ENCODE assay signal across 8 mouse cellular contexts in the genomic region with DNA sequence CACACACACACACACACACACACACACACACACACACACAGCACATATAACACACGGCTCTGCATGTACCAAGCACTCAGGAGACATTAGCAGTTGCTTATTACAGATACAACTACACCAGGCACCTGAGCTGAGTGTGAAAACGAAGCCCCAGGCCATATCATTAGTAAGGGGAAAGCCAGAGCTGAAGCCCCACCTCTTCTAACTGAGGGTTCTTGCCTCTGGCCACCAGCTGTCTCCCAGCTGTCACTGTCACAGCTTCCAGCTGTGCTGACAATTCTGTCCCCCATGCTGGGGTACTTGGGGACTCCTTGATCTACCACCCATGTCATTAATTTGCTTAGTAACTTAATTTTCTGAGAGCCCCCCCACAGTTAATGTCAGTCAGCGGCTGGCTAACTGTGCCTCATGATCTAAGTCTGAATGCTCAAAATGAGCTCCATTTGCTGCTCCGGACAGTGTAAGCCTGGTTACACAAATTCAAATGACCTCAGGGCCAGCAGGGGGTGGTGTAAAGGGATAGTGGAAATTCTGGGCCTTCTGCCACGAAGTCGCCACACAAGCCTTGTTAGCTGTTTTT. TPM values are rescaled to one million over a fixed set of nuclear protein-coding genes. Genes with fewer than 3 reads are reported as not detected.
DNase-seq lines count a peak whose midpoint lies in the region; ATAC-seq and TF ChIP-seq lines count a peak whose summit lies in the region.

No protein-coding gene starts in this region.

- no peak for TF ChIP-seq POLR2A in CH12.LX (IDR thresholded peaks at IDR 0.05; ENCODE audit: low read depth, low read length)
- TF ChIP-seq POLR2A in brain, embryonic 14.5 days (IDR thresholded peaks at IDR 0.05; ENCODE audit: borderline replicate concordance, extremely low read depth, insufficient read depth, insufficient read length, poor library complexity, severe bottlenecking): no peak

- no peak overlapping the region for H3K9ac ChIP-seq in CH12.LX (ENCODE audit: insufficient read depth, low read depth)
- no peak overlapping the region for H3K9ac ChIP-seq in forebrain, embryonic 15.5 days (replicated peaks)
- H3K9ac ChIP-seq in lung, postnatal 0 days (replicated peaks; ENCODE audit: low read depth): no peak overlapping the region

- ATAC-seq in forebrain, embryonic 15.5 days (replicated peaks): peak; percentile 70
- ATAC-seq in lung, postnatal 0 days: peak; percentile 79

- peaks cover 17 to 35% of the 10 kb centered on the region in 2 experiments for H3K4me1 ChIP-seq in CH12.LX (ENCODE audit: control insufficient read depth in 1 of 2, insufficient read depth in 2 of 2)
- peaks cover 9% of the 10 kb centered on the region for H3K4me1 ChIP-seq in forebrain, embryonic 15.5 days
- no peaks in the 10 kb centered on the region for H3K4me1 ChIP-seq in lung, postnatal 0 days (ENCODE audit: insufficient read depth, low read depth, low read length)

- WGBS in forebrain, embryonic 15.5 days: 9% methylated on average over 6 of the region's 6 CpGs
- 16% methylated on average over 6 of the region's 6 CpGs for WGBS in lung, postnatal 0 days

- in situ Hi-C loops in CH12.LX (cut with MboI; ENCODE audit: low pct_ligation_motif_present, low pct_unique_long_range_greater_than_20kb, low sequenced_read_pairs): loop anchor here (5.0 kb wide), 1 partner anchor 242 kb away; no protein-coding TSS in a partner anchor

- H3K9me3 ChIP-seq in CH12.LX (replicated peaks; ENCODE audit: low read length): no peaks in the 10 kb centered on the region
- H3K9me3 ChIP-seq in forebrain, embryonic 15.5 days: no peaks in the 10 kb centered on the region
- no peaks in the 10 kb centered on the region for H3K9me3 ChIP-seq in lung, postnatal 0 days (ENCODE audit: low read length)

- peak; percentile 28 for TF ChIP-seq RAD21 in CH12.LX (IDR thresholded peaks at IDR 0.05; ENCODE audit: low read depth, low read length)

- peak in 1 of 2 experiments; percentile 59; a peak in 2 of 4 replicates for TF ChIP-seq CTCF in CH12.LX (conservative IDR thresholded peaks at IDR 0.05 in 1 of 2, IDR thresholded peaks at IDR 0.05 in 1 of 2; ENCODE audit: low read depth in 2 of 2, low read length in 2 of 2)
- TF ChIP-seq CTCF in brain, embryonic 14.5 days (IDR thresholded peaks at IDR 0.05; ENCODE audit: borderline replicate concordance, extremely low read depth, insufficient read depth, insufficient read length): 0 out of 2 replicates have a peak, but pooled peaks have one; percentile 3
- peak; percentile 64 for TF ChIP-seq CTCF in lung, postnatal 0 days (IDR thresholded peaks at IDR 0.05)

- no peaks in the 10 kb centered on the region for H3K79me2 ChIP-seq in CH12.LX (replicated peaks; ENCODE audit: control insufficient read depth, extremely low read depth, insufficient read depth, poor library complexity, severe bottlenecking)

- H3K27ac ChIP-seq in CH12.LX (ENCODE audit: insufficient read depth, low read depth): no peak overlapping the region
- no peak overlapping the region for H3K27ac ChIP-seq in forebrain, embryonic 15.5 days (replicated peaks)
- H3K27ac ChIP-seq in lung, postnatal 0 days (ENCODE audit: low read length): no peak overlapping the region; the same call in 1 of the 2 replicates

- peak; percentile 61 for DNase-seq in CH12.LX (ENCODE audit: extremely low read depth)
- DNase-seq in brain, embryonic 14.5 days (ENCODE audit: low read depth): peak; percentile 86
- peak; percentile 59 for DNase-seq in kidney, adult 18-20 months
- DNase-seq in lung, postnatal 0 days (ENCODE audit: low spot score): peak; percentile 88
- peak; percentile 28 for DNase-seq in retina, postnatal 7 days (ENCODE audit: low read depth, low spot score)
- DNase-seq in left cerebral cortex, postnatal 36 days (ENCODE audit: low spot score in 2 of 2): no peak
- DNase-seq in layer of hippocampus, adult 9-10 months (ENCODE audit: low spot score): no peak

- H3K4me2 ChIP-seq in CH12.LX (ENCODE audit: insufficient read depth, low read depth, poor library complexity, severe bottlenecking): peak overlapping the region; percentile 41; the same call in 1 of the 2 replicates
- H3K4me2 ChIP-seq in forebrain, embryonic 15.5 days (replicated peaks): no peak overlapping the region
- no peak overlapping the region for H3K4me2 ChIP-seq in lung, postnatal 0 days (replicated peaks; ENCODE audit: low read depth, low read length)

- dilution Hi-C loops in CH12.LX (cut with MboI; ENCODE audit: extremely low pct_ligation_motif_present, extremely low pct_unique_long_range_greater_than_20kb, low sequenced_read_pairs): no loop called here

- no peak overlapping the region for H3K4me3 ChIP-seq in CH12.LX (replicated peaks in 1 of 3; ENCODE audit: low read depth in 2 of 3, low read length in 2 of 3, poor library complexity in 1 of 3)
- H3K4me3 ChIP-seq in forebrain, embryonic 15.5 days: no peak overlapping the region
- H3K4me3 ChIP-seq in lung, postnatal 0 days (ENCODE audit: low read depth, low read length): no peak overlapping the region

- no peaks in the 10 kb centered on the region for H3K36me3 ChIP-seq in CH12.LX (replicated peaks in 1 of 2; ENCODE audit: control insufficient read depth in 1 of 2, insufficient read depth in 1 of 2, low read length in 1 of 2)
- no peaks in the 10 kb centered on the region for H3K36me3 ChIP-seq in forebrain, embryonic 15.5 days
- H3K36me3 ChIP-seq in lung, postnatal 0 days (ENCODE audit: insufficient read depth, low read length): no peaks in the 10 kb centered on the region

- intact Hi-C loops in left cerebral cortex, postnatal 36 days (cut with DNase I): loop anchor here (5.0 to 10.0 kb wide), 4 partner anchors 567 to 1092 kb away; no protein-coding TSS in a partner anchor

- TF ChIP-seq EP300 in CH12.LX (IDR thresholded peaks at IDR 0.05; ENCODE audit: low read length): no peak
- TF ChIP-seq EP300 in lung, postnatal 0 days (IDR thresholded peaks at IDR 0.05): no peak

- no peaks in the 10 kb centered on the region for H3K27me3 ChIP-seq in CH12.LX (replicated peaks)
- no peaks in the 10 kb centered on the region for H3K27me3 ChIP-seq in forebrain, embryonic 15.5 days
- no peaks in the 10 kb centered on the region for H3K27me3 ChIP-seq in lung, postnatal 0 days (replicated peaks; ENCODE audit: insufficient read depth, low read length)

TF ChIP-seq in CH12.LX, 34 proteins besides CTCF, POLR2A, EP300 and RAD21:
- no peak for TF ChIP-seq KAT2A (IDR thresholded peaks at IDR 0.05; ENCODE audit: insufficient replicate concordance, low read length)
- TF ChIP-seq HCFC1 (IDR thresholded peaks at IDR 0.05; ENCODE audit: low read depth, low read length): no peak
- peak; percentile 57 for TF ChIP-seq SMC3 (IDR thresholded peaks at IDR 0.05; ENCODE audit: low read depth, low read length)
- TF ChIP-seq POLR2AphosphoS2 (IDR thresholded peaks at IDR 0.05; ENCODE audit: low read depth, low read length): no peak
- no peak for TF ChIP-seq E2F4 (IDR thresholded peaks at IDR 0.05; ENCODE audit: insufficient replicate concordance, low read depth, low read length)
- no peak for TF ChIP-seq NRF1 (IDR thresholded peaks at IDR 0.05; ENCODE audit: low read depth, low read length)
- TF ChIP-seq UBTF (IDR thresholded peaks at IDR 0.05; ENCODE audit: low read depth, low read length): no peak
- no peak for TF ChIP-seq MEF2A (IDR thresholded peaks at IDR 0.05; ENCODE audit: borderline replicate concordance, low read depth, low read length)
- no peak for TF ChIP-seq ZC3H11A (IDR thresholded peaks at IDR 0.05; ENCODE audit: low read depth, low read length)
- peak; percentile 26; the same call in 1 of the 2 replicates for TF ChIP-seq TCF12 (IDR thresholded peaks at IDR 0.05; ENCODE audit: low read depth, low read length)
- no peak for TF ChIP-seq RCOR1 (conservative IDR thresholded peaks at IDR 0.05; ENCODE audit: low read depth, low read length)
- no peak for TF ChIP-seq JUN (IDR thresholded peaks at IDR 0.05; ENCODE audit: insufficient read depth, low read depth, low read length)
- TF ChIP-seq USF2 (conservative IDR thresholded peaks at IDR 0.05; ENCODE audit: low read depth, low read length): no peak
- TF ChIP-seq ZMIZ1 (IDR thresholded peaks at IDR 0.05; ENCODE audit: low read depth, low read length): no peak
- no peak for TF ChIP-seq MXI1 (IDR thresholded peaks at IDR 0.05; ENCODE audit: low read depth, low read length)
- TF ChIP-seq SIN3A (IDR thresholded peaks at IDR 0.05; ENCODE audit: low read length): peak; percentile 77; the same call in 1 of the 2 replicates
- no peak for TF ChIP-seq NELFE (IDR thresholded peaks at IDR 0.05; ENCODE audit: low read depth, low read length)
- no peak for TF ChIP-seq MAFK (IDR thresholded peaks at IDR 0.05; ENCODE audit: insufficient replicate concordance, low read length)
- TF ChIP-seq TBP (conservative IDR thresholded peaks at IDR 0.05; ENCODE audit: low read depth, low read length): no peak
- TF ChIP-seq MAX (IDR thresholded peaks at IDR 0.05; ENCODE audit: low read length): no peak
- peak; percentile 81 for TF ChIP-seq ETS1 (conservative IDR thresholded peaks at IDR 0.05; ENCODE audit: low read depth, low read length)
- TF ChIP-seq JUND (conservative IDR thresholded peaks at IDR 0.05; ENCODE audit: low read depth, low read length): no peak
- 0 out of 2 replicates have a peak, but pooled peaks have one; percentile 19 for TF ChIP-seq BHLHE40 (IDR thresholded peaks at IDR 0.05; ENCODE audit: low read depth, low read length)
- TF ChIP-seq CHD2 (IDR thresholded peaks at IDR 0.05; ENCODE audit: low read length): no peak
TF ChIP-seq in CH12.LX: peak in this region for 5.

RNA-seq across cellular contexts. Expression of a gene that starts 38.8 kb away (rescaled TPM):
- total RNA-seq in CH12.LX (2012; rRNA removed) (23.9 and 31.7 TPM in 2 replicates), CH12.LX (2014; rRNA removed) (69.6 and 84.8 TPM in 2 replicates)
- 106 and 128 TPM in 2 replicates for polyA plus RNA-seq in CH12.LX (2012; ENCODE audit: insufficient read length, low read depth)
- polyA plus RNA-seq in brain, embryonic 14.5 days (2012; rRNA removed): 52.8 and 68.7 TPM in 2 replicates
- 19.4 and 21.1 TPM in 2 replicates for polyA plus RNA-seq in forebrain, embryonic 15.5 days (2015; fragmentation: Nextera tagmentation; extraction: Ambion mirVana)
- 17.5 and 20.9 TPM in 2 replicates for polyA plus RNA-seq in lung, postnatal 0 days (2015; fragmentation: Nextera tagmentation; extraction: Ambion mirVana)
- 10 to 100 TPM; 67.9 to 77.1 TPM for total RNA-seq in left cerebral cortex, postnatal 36 days (2021)

Comparison
In these comparisons a context has a peak if more than half of its experiments do, and no peak if none do; other contexts are left out.
1. DNase-seq: peak in CH12.LX (single experiment), brain, embryonic 14.5 days (single experiment), kidney, adult 18-20 months (single experiment), lung, postnatal 0 days (single experiment) and retina, postnatal 7 days (single experiment); none in left cerebral cortex, postnatal 36 days (0 of 2) and layer of hippocampus, adult 9-10 months (single experiment).